Mouse (Mus musculus) thymus, postnatal 0 days (tissue): Measurements from ENCODE around the gene Fam160b1. TPM values are rescaled to one million over a fixed set of nuclear protein-coding genes. Genes with fewer than 3 reads are reported as not detected.

Experiments used
- DNase-seq: peaks from one replicate; pipeline ENCODE4 v3.0.0-alpha.2; 2015; ENCODE audit warnings: low spot score
- polyA plus RNA-seq: library from polyadenylated mRNA; unstranded; fragments of >200 nt; fragmentation: Nextera tagmentation; extraction: Ambion mirVana; gene quantifications from 2 replicates; pipeline ENCODE4 v1.2.1, GENCODE M21; 2015

Gene Fam160b1
- polyA plus RNA-seq, 1 experiment from 2014 or later: 17.0 TPM

DNA sequence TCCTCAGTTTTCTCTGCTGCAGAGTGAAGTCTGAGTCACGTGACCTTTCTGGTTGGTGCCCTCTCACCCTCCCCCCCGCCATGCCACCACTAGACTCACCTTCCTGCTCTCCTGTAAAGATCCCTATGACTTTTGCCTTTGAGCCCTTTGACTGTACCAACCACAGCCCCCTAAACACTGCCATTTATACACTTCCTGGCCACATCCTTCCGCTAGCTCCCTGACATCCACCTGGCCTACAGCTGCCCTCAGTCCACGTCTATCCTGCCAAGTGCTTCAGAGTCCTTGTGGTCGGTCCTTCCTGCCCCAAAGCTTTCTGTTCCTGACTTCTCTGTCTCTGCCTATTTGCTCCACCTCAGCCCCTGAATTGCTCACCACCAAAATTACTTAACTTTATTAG is 16.6 kb upstream of the Fam160b1 start:
- peak; percentile 74 for DNase-seq

- DNase-seq: no peak
These were observed 15.8 kb upstream of the Fam160b1 start for GRCm38 (mm10) chr19:57344678-57345077.

GRCm38 (mm10) chr19:57349096-57349495 is 11.4 kb upstream of the Fam160b1 start:
- DNase-seq: no peak

DNA sequence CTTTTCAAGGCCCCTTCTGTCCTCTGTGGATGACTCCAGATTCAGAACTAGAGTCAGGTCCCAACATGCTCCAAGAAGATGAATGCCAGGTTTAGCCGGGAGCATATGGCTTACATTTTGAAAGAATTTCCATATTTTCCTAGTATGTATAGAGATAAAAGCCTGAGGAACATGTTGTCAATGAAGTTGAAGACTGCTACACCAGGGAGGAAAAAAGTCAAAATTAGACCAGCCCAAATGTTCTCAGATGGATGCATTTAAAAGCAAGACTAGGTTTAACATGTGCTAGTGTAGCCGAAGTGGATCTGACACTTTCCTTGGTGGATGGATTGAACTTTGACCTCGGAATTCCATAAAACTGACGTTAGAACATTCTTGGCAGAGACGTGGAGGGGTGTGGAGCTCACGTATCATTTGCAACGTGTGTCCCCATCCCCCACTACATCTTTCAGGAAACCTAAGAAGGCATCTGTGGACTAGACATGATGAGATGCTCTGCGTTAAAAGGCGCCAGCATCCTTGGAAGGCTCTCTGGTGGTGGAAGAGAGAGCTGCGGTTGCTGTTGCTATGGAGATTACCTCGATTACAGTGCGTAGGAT is 8.0 kb upstream of the Fam160b1 start:
- DNase-seq: no peak

DNA sequence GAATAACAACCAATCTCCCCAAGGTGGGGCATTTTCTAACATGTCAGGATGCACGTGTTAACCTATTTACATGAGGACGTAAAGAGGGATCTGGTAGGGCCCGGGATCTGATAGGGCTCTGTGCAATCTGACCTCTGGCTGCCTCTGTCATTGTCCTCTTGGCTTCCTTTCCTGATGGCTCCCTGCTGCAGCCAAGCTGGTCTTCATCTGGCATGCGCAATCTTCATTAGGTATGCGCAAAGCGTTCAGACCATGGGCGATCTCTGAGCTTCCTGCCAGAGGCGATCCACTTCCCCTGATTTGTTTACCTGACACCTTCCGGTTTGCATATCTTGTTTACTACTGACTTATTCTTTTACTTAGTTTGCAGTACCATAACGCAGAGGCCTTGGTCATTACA is 7.3 kb upstream of the Fam160b1 start:
- no peak for DNase-seq

- DNase-seq: no peak
These were observed 6.4 kb upstream of the Fam160b1 start for GRCm38 (mm10) chr19:57354050-57354449.

- DNase-seq: no peak
These were observed 5.8 kb upstream of the Fam160b1 start for GRCm38 (mm10) chr19:57354715-57355114.

- DNase-seq: peak; percentile 84
These were observed 4.8 kb upstream of the Fam160b1 start for GRCm38 (mm10) chr19:57355451-57356251.

- peak; percentile 42 for DNase-seq
These were observed 4.2 kb upstream of the Fam160b1 start for GRCm38 (mm10) chr19:57356273-57356672.

DNA sequence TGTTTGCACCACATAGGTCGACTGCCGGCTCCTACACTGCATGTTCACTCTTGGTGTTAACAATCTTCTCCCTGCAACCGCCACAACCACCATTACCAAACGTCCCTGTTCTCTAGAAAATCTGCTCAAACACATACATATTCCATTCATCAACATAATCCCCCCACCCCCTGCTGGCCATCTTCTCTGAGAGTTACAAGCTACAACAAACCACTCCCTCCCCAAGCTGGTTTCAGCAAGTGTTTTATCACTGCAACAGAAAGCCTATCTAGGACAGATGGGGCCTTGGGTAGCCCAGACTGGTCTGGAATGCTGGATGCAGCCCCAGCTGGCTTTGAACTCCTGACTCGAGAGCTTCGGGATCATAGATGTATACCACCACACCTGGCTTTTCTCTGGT is 3.2 kb upstream of the Fam160b1 start:
- DNase-seq: no peak

DNA sequence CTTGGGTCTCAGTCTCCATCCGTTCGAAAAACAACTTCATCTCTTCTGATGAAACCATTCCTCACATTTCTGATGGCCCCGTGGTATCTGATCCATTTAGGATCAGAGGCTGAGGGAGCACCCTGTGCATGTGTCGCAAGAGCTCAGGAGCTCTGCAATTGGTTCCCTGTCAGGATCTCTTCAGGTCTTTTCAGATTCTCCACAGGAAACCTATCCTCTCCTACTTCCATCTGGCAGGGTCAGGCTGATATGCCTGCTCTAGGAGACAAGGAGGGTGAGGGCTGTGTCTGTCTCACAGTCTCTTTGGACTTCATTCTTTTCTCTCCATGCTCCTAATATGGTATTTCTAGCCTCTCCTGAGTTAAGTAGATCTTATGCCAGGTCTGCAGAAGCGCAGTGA is 2.7 kb upstream of the Fam160b1 start:
- DNase-seq: no peak

- peak; percentile 85 for DNase-seq
These were observed 2.2 kb upstream of the Fam160b1 start for GRCm38 (mm10) chr19:57358322-57358721.

DNA sequence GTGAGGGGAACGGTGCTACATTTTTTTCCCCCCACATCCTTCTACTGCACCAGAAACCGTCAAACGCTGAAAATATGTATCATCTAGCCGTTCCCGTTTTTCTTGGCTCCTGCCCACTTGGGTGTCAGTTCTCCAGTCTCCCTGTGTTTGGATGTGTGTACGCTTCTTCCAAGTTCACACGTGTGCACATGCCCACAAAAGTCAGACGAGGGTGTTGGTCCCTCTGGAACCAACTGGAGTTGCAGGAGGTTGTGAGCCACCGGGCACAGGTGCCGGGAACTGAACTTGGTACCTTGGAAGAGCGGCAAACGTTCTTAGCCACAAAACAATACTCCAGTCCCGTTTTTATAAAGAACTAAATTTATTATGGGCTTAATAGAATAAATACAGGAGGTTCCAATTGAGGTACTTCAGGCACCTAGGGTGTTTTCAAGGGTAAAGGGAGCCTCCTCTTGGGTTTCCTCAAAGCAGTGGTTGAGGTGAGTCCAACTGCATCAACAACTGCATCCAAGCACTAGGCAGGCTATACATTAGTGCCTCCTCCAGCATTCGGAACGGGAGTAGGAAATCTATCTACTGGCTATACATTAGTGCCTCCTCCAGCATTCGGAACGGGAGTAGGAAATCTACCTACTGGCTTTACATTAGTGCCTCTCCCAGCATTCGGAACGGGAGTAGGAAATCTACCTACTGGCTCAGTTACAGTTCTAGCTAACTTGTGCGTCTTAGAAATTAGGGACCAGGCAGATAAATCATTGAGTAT is 1.5 kb upstream of the Fam160b1 start:
- no peak for DNase-seq

DNA sequence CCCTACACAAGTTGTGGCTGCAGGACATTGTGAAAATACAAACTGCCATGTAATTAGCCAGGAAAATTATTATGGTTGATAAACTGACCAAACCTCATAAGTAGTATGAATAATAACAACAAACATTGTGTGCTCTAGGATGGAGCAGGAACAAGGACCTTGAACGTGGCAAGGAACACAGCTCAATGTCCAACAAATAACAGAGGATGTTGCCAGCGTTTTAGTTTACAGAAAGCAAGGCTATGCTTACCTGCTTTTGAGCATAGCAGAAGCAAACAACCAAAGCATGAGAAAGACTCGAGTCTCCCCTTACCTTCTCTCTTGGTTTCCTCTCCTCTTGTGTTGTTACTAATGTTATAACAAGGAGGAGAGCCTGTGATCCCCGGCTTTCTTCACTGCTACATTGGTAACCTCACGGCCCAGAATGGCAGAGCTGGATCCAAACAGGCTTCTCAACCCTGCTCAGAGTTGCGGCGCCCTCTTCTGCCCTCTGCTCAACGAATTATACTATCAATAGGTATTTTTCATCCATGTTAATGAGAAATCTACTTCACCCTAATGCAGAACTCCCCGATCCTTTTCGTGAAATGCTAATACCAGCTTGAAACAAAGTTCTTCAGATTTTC is 666 bp upstream of the Fam160b1 start:
- DNase-seq: peak; percentile 31

DNA sequence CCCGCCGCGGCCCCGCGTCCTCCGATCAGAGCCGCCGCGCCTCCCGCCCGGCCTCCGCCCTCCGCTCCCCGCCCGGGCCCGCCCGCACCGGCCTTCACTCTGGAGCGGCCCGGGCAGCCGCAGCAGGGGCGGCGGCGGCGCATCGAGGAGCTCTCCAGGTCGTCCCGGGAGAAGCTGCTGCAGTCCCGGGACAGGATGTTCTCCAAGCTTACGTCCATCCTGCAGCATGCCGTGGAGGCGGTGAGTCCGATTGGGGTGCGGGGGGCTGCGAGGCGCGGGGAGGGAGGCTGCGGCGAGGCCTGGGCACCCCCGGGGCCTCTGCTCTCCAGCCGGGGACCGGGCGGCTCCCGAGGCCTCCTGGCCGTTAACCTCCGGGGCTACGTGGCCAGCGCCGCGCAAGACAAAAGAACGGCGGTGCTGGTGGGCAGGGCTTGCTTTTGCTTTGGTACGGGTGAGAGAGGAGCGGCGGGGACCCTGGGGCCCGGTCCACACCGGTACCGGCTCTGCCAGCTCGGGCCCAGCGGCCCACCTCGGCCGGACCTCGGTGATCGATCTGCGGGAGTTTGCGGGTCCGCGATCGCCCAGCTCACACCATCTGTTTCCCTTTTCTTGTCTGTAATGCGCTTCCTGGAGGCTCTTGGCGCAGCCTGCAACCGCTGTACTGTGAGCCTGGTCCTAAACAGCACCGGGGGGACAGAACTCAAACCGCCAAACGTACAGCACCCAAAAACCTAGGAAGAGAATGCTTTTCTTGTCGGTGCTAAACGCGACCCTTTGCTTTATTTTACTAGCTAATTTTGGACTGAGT is 855 bp downstream of the Fam160b1 start:
- peak; percentile 55 for DNase-seq

GRCm38 (mm10) chr19:57361939-57362307 is 1.4 kb downstream of the Fam160b1 start:
- no peak for DNase-seq

GRCm38 (mm10) chr19:57362586-57362985 is 2.1 kb downstream of the Fam160b1 start:
- DNase-seq: no peak

DNA sequence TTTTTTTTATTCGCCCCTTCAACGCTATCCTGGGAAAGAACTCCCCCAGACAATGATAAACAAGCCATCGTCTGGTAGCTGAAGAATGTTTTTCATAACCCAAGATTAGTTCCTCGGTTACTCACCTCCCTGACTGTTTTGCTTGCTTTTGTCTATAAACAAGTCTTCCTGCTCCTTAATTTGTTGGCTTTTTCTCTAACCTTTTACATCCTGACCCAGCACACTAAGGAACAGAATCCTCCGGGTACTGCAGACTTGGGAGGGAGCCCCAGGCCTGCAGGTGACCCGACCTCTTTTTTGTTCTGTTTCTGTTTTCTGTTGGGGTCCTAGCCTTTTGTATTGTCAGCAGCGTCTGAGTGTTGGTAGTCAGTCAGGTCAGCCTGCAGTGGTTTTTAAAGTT is 2.6 kb downstream of the Fam160b1 start:
- no peak for DNase-seq

DNA sequence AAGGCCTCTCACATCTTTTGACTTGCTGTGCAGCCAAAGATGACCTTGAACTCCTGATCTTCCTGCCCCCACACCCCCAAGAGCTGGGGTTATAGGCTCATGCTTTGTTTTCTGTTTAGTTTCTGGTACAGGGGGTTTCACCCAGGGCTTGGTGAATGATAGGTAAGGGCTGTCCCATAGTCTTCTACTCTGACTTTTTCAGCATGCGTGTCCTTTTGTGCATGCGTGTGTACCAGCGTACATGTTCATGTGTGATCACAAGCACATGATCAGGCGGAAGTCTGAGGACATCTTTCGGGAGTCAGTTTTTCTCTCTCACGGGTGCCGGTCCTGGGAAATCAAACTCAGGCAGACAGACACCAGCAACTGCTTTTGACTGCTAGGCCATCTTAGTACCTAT is 3.1 kb downstream of the Fam160b1 start:
- DNase-seq: no peak

DNA sequence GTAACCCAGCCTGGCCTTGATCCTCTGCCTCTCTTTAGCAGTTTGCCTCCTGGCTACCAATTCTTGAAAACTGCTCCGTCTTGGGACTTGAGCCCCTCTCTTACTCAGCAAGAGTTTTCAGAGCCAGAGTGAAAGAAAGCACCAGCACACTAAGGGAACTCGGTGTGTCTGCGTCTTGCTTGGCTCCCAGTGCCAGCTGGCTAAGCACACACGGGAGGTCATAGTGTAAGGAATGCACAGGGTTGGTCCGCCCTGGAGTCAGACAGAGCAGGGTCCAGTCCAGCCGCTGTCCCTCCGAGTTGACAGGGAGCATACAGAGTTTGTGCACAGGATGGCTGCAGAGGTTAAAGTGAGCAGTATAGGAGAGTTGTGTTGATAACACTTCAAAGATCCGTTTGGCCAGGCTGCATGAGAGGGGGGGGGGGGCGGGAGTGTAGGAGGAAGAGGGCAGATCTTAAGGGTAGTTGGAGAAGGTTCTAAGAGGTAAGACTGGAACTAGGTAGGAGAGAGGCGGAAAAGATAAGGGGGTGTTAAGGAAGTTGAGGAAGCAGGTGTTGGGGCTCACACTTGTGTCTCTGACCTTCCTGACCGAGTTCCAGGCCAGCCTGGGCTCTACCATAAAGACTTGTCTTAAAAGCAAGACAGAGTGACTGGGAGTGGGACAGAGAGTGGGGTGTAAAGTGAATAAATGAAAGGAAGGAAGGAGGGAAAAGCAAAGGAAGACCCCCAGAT is 4.6 kb downstream of the Fam160b1 start:
- no peak for DNase-seq
